Mouse (Mus musculus) C2C12 (cell line): ENCODE results near the gene Cd84. TPM values are rescaled to one million over a fixed set of nuclear protein-coding genes. Genes with fewer than 3 reads are reported as not detected.

Source experiments
- H3K27me3 ChIP-seq: one replicate; pipeline ENCODE4 v1.6.1; 2011; ENCODE audit not compliant: control insufficient read depth, insufficient read depth, insufficient read length
- H3K36me3 ChIP-seq: one replicate; pipeline ENCODE4 v1.6.1; 2011; ENCODE audit not compliant: control insufficient read depth, insufficient read depth
- H3K4me3 ChIP-seq: one replicate; pipeline ENCODE4 v1.5.1; 2011; ENCODE audit warnings: mild to moderate bottlenecking, control low read depth; ENCODE audit not compliant: poor library complexity, insufficient read depth, severe bottlenecking
- H3K79me2 ChIP-seq: one replicate; pipeline ENCODE4 v1.6.1; 2011; ENCODE audit not compliant: control insufficient read depth, insufficient read depth
- H3K79me3 ChIP-seq: one replicate; pipeline ENCODE4 v1.6.1; 2011; ENCODE audit warnings: low read depth, control low read depth
- H3ac ChIP-seq: one replicate; pipeline ENCODE3; 2011; ENCODE audit warnings: low read depth; ENCODE audit not compliant: control insufficient read depth, insufficient read length
- CEBPB ChIP-seq: IDR thresholded peaks from one replicate; pipeline ENCODE4 v1.6.1; 2011; ENCODE audit warnings: low read depth, mild to moderate bottlenecking, control low read depth, moderate library complexity
- CTCF ChIP-seq: IDR thresholded peaks from one replicate; pipeline ENCODE4 v1.5.1; 2011; ENCODE audit not compliant: control insufficient read depth, insufficient read depth, insufficient read length
- FOSL1 ChIP-seq: IDR thresholded peaks from one replicate; pipeline ENCODE4 v1.8.0; 2011; ENCODE audit warnings: mild to moderate bottlenecking, low read length; ENCODE audit not compliant: poor library complexity, insufficient read depth, severe bottlenecking
- MAX ChIP-seq: IDR thresholded peaks from one replicate; pipeline ENCODE4 v1.6.1; 2011; ENCODE audit warnings: mild to moderate bottlenecking, control low read depth
- MYOD1 ChIP-seq: IDR thresholded peaks from one replicate; pipeline ENCODE4 v1.6.1; 2011; ENCODE audit warnings: low read depth; ENCODE audit not compliant: control insufficient read depth, insufficient read length
- MYOG ChIP-seq: IDR thresholded peaks from one replicate; pipeline ENCODE4 v1.6.1; 2011; ENCODE audit not compliant: control insufficient read depth, insufficient read length; ENCODE audit errors: extremely low read depth
- USF1 ChIP-seq: IDR thresholded peaks from one replicate; pipeline ENCODE4 v1.6.1; 2011; ENCODE audit warnings: low read depth, mild to moderate bottlenecking, control low read depth, moderate library complexity
- polyA plus RNA-seq: library from polyadenylated mRNA; unstranded; fragments of >200 nt; fragmentation: generic; extraction: Trizol; gene quantifications from one replicate; pipeline ENCODE4 v1.2.1, GENCODE M21; 2012; ENCODE audit warnings: missing spikeins

Cd84 gene
- polyA plus RNA-seq, 1 experiment = not detected

DNA sequence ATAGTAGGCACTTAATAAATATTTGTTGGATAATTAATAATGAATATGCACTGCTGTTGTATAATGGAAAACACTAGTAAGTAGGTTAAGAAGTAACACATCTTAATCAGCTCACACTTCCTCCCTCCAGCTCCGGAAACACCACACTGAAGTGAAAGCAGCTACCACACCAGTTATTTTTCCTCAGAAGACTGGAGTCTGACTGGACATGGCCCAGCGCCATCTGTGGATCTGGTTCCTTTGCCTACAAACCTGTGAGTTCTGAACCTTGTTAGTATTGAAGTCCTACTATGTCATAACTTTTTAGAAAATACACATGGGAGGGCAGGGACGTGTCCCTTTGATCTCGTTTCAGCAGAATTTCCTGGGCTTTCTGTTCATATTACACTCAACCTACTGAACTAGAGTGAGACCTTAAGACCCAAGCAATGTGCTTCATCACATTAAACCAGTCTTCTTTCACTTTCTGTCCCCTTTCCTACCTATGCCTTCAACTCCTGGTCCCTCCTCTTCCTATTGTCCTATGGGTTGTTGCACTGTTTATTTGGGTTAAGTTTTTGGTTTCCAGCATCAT lies 1.0 kb downstream of the Cd84 start:
- no peaks in the 10 kb centered on the region for H3K36me3 ChIP-seq
- TF ChIP-seq USF1 = no peak
- TF ChIP-seq MYOG = no peak
- no peak for TF ChIP-seq MYOD1
- TF ChIP-seq FOSL1 = no peak
- no peak for TF ChIP-seq CTCF
- no peak for TF ChIP-seq CEBPB
- no peak for TF ChIP-seq MAX
- H3K79me2 ChIP-seq = no peaks in the 10 kb centered on the region
- H3K27me3 ChIP-seq = no peaks in the 10 kb centered on the region
- no peak overlapping the region for H3ac ChIP-seq
- no peak overlapping the region for H3K4me3 ChIP-seq
- H3K79me3 ChIP-seq = no peaks in the 10 kb centered on the region

DNA sequence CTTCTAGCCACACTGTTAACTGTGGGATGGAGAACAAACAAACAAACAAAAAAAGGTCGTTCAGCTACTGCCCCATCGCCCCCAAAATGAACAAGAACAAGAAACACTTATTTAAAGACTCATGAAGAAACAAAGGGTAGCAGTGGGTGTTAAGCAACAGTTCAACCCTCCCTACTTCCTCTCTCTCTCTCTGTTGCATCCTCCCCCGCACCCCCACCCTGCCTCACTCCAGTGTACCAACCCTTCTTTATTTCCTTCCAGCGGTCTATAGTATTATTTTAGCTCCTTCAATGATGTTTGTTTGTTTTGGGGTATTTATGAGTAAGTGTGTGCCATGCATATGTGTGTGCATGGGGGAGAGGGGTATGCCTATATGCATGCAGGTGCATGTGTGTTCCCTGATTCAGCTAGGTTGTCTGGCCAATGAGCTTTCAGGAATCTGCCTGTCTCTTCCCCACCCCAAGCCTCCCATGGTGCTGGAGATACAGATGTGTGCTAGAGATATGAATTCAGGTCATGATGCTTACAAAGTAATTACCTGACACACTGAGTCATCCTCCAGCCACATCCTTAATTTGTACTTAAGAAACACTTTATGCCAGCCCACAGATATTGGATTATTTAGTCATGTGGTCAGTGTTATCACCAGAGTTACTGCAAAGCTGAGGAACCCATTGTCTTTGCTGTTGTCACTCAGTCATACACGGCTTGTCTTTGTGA lies 5.7 kb downstream of the Cd84 start:
- no peaks in the 10 kb centered on the region for H3K27me3 ChIP-seq
- no peak overlapping the region for H3ac ChIP-seq
- H3K4me3 ChIP-seq = no peak overlapping the region
- H3K36me3 ChIP-seq = no peaks in the 10 kb centered on the region
- H3K79me2 ChIP-seq = no peaks in the 10 kb centered on the region
- no peaks in the 10 kb centered on the region for H3K79me3 ChIP-seq
- TF ChIP-seq USF1 (no peak), MYOG (no peak), CEBPB (no peak), MYOD1 (no peak), CTCF (no peak), FOSL1 (no peak), MAX (no peak)

DNA sequence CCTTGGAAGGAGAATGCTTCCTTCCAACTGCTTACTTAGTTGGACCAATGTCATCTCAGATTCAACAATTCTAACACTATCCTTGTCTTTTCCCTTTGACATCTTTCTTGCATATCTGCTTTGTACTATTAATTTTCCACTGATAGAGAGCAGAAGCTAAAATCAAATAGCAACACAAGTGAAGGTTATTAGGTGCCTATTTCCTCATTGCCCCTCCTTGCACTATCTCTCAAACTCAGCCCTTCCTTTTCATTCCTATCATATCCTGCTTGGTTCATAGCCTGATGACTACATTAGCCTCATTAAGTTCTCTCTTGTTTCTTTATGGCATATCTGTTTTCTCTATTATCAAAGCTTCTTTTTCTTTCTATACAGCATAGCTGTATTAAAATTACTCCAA lies 8.7 kb downstream of the Cd84 start:
- no peaks in the 10 kb centered on the region for H3K79me3 ChIP-seq
- no peaks in the 10 kb centered on the region for H3K36me3 ChIP-seq
- TF ChIP-seq CTCF = no peak
- no peak for TF ChIP-seq MYOG
- TF ChIP-seq CEBPB = no peak
- no peak for TF ChIP-seq MAX
- no peak for TF ChIP-seq FOSL1
- TF ChIP-seq USF1 = no peak
- TF ChIP-seq MYOD1 = no peak
- no peaks in the 10 kb centered on the region for H3K27me3 ChIP-seq
- no peak overlapping the region for H3ac ChIP-seq
- no peaks in the 10 kb centered on the region for H3K79me2 ChIP-seq
- H3K4me3 ChIP-seq = no peak overlapping the region

DNA sequence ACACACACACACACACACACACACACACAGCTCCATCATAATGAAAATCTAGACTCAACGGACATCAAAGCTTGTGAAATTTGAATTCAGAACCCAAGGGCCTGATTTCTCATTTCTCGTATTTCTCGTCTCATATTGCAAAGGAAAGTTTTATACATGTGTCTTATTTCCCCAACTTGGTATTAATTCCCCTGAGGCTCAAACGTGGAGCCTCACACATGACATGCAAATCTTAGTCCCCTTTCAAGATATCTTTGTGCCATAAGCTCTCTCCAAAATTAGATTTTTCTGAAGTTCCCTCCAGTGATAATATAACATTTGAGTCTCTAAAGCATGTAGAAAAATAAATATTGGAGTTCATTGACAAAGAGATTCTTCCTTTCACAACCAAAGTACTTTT lies 9.3 kb downstream of the Cd84 start:
- H3K4me3 ChIP-seq = no peak overlapping the region
- H3ac ChIP-seq = no peak overlapping the region
- H3K36me3 ChIP-seq = no peaks in the 10 kb centered on the region
- no peak for TF ChIP-seq CTCF
- no peak for TF ChIP-seq MYOG
- TF ChIP-seq MYOD1 = no peak
- no peak for TF ChIP-seq MAX
- TF ChIP-seq CEBPB = no peak
- TF ChIP-seq FOSL1 = no peak
- no peak for TF ChIP-seq USF1
- H3K79me3 ChIP-seq = no peaks in the 10 kb centered on the region
- no peaks in the 10 kb centered on the region for H3K27me3 ChIP-seq
- no peaks in the 10 kb centered on the region for H3K79me2 ChIP-seq

DNA sequence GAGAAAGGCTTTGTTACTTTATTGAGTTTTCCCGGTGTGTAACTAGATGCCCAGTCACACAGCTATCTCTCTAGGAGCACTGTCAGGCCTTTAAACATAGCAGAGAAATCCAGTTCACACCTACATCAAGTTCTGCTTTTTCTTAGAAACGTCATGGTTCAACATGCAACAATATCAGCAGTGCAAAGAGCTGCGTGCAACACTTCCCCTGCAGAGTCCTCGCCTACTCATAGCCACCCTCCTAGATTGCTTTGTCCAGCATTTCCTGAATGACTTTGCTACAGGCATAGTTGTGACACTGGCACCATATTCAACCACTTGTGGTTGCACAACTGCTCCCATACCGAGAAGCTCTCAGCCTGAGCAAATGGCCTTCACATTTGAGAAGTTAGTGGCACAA lies 10.0 kb downstream of the Cd84 start:
- H3ac ChIP-seq = no peak overlapping the region
- TF ChIP-seq CTCF (no peak), CEBPB (no peak)
- H3K79me2 ChIP-seq = no peaks in the 10 kb centered on the region
- no peaks in the 10 kb centered on the region for H3K36me3 ChIP-seq
- no peaks in the 10 kb centered on the region for H3K79me3 ChIP-seq
- H3K4me3 ChIP-seq = no peak overlapping the region
- no peaks in the 10 kb centered on the region for H3K27me3 ChIP-seq

DNA sequence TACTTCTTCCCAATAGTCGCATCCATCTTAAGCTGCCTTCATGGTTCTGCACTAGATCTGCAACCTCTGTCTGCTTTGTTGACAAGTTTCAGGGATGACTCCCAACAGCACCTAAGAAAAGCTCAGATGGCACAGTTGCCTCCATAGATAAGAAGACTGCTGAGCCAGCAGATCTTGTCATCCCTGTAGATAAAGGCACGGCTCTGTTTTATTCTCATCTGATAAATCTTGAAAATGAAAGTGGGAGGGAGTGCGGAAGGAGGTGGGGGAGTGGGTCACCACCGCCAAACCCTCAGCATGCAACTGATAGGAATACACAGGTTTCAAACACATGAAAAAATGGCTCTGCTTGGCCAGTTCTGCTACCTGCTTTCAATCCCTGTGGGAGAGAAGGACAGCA lies 26.0 kb downstream of the Cd84 start:
- Histone ChIP-seq H3ac (no peak overlapping the region), H3K36me3 (no peaks in the 10 kb centered on the region), H3K79me3 (no peaks in the 10 kb centered on the region), H3K79me2 (no peaks in the 10 kb centered on the region), H3K27me3 (no peaks in the 10 kb centered on the region), H3K4me3 (no peak overlapping the region)
- TF ChIP-seq USF1 (no peak), CEBPB (no peak), MYOD1 (no peak), MYOG (no peak)
